13 mouse cellular contexts compared by ENCODE assay signal in genomic region chr7:122034348-122034747, GRCm38 (mm10). TPM values are rescaled to one million over a fixed set of nuclear protein-coding genes. Genes with fewer than 3 reads are reported as not detected.
DNase-seq lines count a peak whose midpoint lies in the region; ATAC-seq and TF ChIP-seq lines count a peak whose summit lies in the region.
"Had no signal": no experiment of that assay in that cellular context is flagged by ENCODE, and none has a peak within 500 bp of the region (broad histone marks: within the 10 kb centered on the region; RNA-seq: fewer than 3 reads in every experiment).

No protein-coding gene starts in this region.

- no peaks in the 10 kb centered on the region for H3K9me3 ChIP-seq in hindbrain, postnatal 0 days (ENCODE audit: low read length)
- H3K9me3 ChIP-seq in hindbrain, embryonic 12.5 days (replicated peaks), result no peaks in the 10 kb centered on the region
- H3K9me3 ChIP-seq in liver, postnatal 0 days (ENCODE audit: low read length), result no peaks in the 10 kb centered on the region
- no peaks in the 10 kb centered on the region for H3K9me3 ChIP-seq in liver, embryonic 12.5 days (replicated peaks)
- H3K9me3 ChIP-seq: embryonic facial prominence, embryonic 12.5 days; forebrain, embryonic 13.5 days; heart, embryonic 13.5 days had no signal

- TF ChIP-seq CTCF in hindbrain, postnatal 0 days (IDR thresholded peaks at IDR 0.05; ENCODE audit: low read depth), result peak; percentile 28; the same call in 1 of the 2 replicates
- peak; percentile 61 for TF ChIP-seq CTCF in liver, postnatal 0 days (IDR thresholded peaks at IDR 0.05; ENCODE audit: low read depth)
- TF ChIP-seq CTCF in small intestine, adult 2 months (IDR thresholded peaks at IDR 0.05; ENCODE audit: extremely low read depth, insufficient read length, insufficient replicate concordance, low read depth, low read length), result peak; percentile 40; the same call in 1 of the 2 replicates

- DNase-seq in hindbrain, postnatal 0 days (ENCODE audit: low spot score), result no peak
- no peak for DNase-seq in liver, postnatal 0 days
- no peak for DNase-seq in thymus, postnatal 14 days
- DNase-seq: cerebellum, adult 18-20 months; kidney, postnatal 25 days; left cerebral cortex, postnatal 4 days had no signal

- WGBS in hindbrain, postnatal 0 days, result 52% methylated on average over 2 of the region's 2 CpGs
- WGBS in hindbrain, embryonic 12.5 days, result 44% methylated on average over 2 of the region's 2 CpGs
- WGBS in liver, postnatal 0 days (ENCODE audit: insufficient replicate concordance), result 12% methylated on average over 2 of the region's 2 CpGs
- WGBS in liver, embryonic 12.5 days (ENCODE audit: insufficient replicate concordance), result 20% methylated on average over 2 of the region's 2 CpGs
- 13% methylated on average over 2 of the region's 2 CpGs for WGBS in small intestine, adult 2 months

- no peak overlapping the region for H3K9ac ChIP-seq in hindbrain, postnatal 0 days (replicated peaks; ENCODE audit: low read length)
- no peak overlapping the region for H3K9ac ChIP-seq in hindbrain, embryonic 12.5 days
- H3K9ac ChIP-seq in liver, postnatal 0 days (replicated peaks), result no peak overlapping the region
- H3K9ac ChIP-seq in liver, embryonic 12.5 days, result no peak overlapping the region
- H3K9ac ChIP-seq: embryonic facial prominence, embryonic 12.5 days; forebrain, embryonic 13.5 days; heart, embryonic 13.5 days had no signal

- no peak for TF ChIP-seq EP300 in liver, postnatal 0 days (IDR thresholded peaks at IDR 0.05; ENCODE audit: low read depth)

- H3K27me3 ChIP-seq in hindbrain, postnatal 0 days (ENCODE audit: insufficient read depth, low read length), result no peaks in the 10 kb centered on the region
- no peaks in the 10 kb centered on the region for H3K27me3 ChIP-seq in hindbrain, embryonic 12.5 days
- H3K27me3 ChIP-seq in liver, postnatal 0 days (ENCODE audit: insufficient read depth, low read length), result no peaks in the 10 kb centered on the region
- no peaks in the 10 kb centered on the region for H3K27me3 ChIP-seq in liver, embryonic 12.5 days (replicated peaks)
- H3K27me3 ChIP-seq in small intestine, adult 2 months (ENCODE audit: control insufficient read depth, insufficient read depth, low read length), result no peaks in the 10 kb centered on the region
- H3K27me3 ChIP-seq: embryonic facial prominence, embryonic 12.5 days; forebrain, embryonic 13.5 days; heart, embryonic 13.5 days had no signal

- H3K4me1 ChIP-seq in hindbrain, postnatal 0 days (ENCODE audit: insufficient read depth, low read length), result no peaks in the 10 kb centered on the region
- H3K4me1 ChIP-seq in hindbrain, embryonic 12.5 days, result no peaks in the 10 kb centered on the region
- H3K4me1 ChIP-seq in liver, postnatal 0 days (ENCODE audit: insufficient read depth), result no peaks in the 10 kb centered on the region
- no peaks in the 10 kb centered on the region; the same call in 1 of the 2 replicates for H3K4me1 ChIP-seq in liver, embryonic 12.5 days
- H3K4me1 ChIP-seq in small intestine, adult 2 months (ENCODE audit: control insufficient read depth, insufficient read depth, insufficient read length, low read length), result no peaks in the 10 kb centered on the region
- H3K4me1 ChIP-seq: embryonic facial prominence, embryonic 12.5 days; forebrain, embryonic 13.5 days; heart, embryonic 13.5 days had no signal

- no peak overlapping the region for H3K27ac ChIP-seq in hindbrain, postnatal 0 days
- no peak overlapping the region for H3K27ac ChIP-seq in hindbrain, embryonic 12.5 days
- H3K27ac ChIP-seq in liver, postnatal 0 days (ENCODE audit: low read depth), result no peak overlapping the region
- H3K27ac ChIP-seq in liver, embryonic 12.5 days, result no peak overlapping the region
- H3K27ac ChIP-seq in small intestine, adult 2 months (ENCODE audit: insufficient read depth, low read depth, low read length), result no peak overlapping the region
- H3K27ac ChIP-seq: embryonic facial prominence, embryonic 12.5 days; forebrain, embryonic 13.5 days; heart, embryonic 13.5 days had no signal

- no peak for TF ChIP-seq POLR2A in small intestine, adult 2 months (IDR thresholded peaks at IDR 0.05; ENCODE audit: low read depth, low read length)

- H3K36me3 ChIP-seq in hindbrain, postnatal 0 days (ENCODE audit: insufficient read depth, low read length), result no peaks in the 10 kb centered on the region; the same call in 1 of the 2 replicates
- peaks cover 18% of the 10 kb centered on the region for H3K36me3 ChIP-seq in hindbrain, embryonic 12.5 days
- H3K36me3 ChIP-seq in liver, postnatal 0 days (replicated peaks; ENCODE audit: insufficient read depth, low read length), result peaks cover 4% of the 10 kb centered on the region; the same call in 1 of the 2 replicates
- H3K36me3 ChIP-seq in liver, embryonic 12.5 days, result peaks cover 16% of the 10 kb centered on the region
- H3K36me3 ChIP-seq in small intestine, adult 2 months (ENCODE audit: control insufficient read depth, insufficient read depth, low read length), result peaks cover 10% of the 10 kb centered on the region; the same call in 1 of the 2 replicates

- no peak overlapping the region for H3K4me2 ChIP-seq in hindbrain, postnatal 0 days (ENCODE audit: low read depth, low read length)
- H3K4me2 ChIP-seq in hindbrain, embryonic 12.5 days (replicated peaks), result no peak overlapping the region
- H3K4me2 ChIP-seq in liver, postnatal 0 days (ENCODE audit: low read depth, low read length), result no peak overlapping the region
- no peak overlapping the region for H3K4me2 ChIP-seq in liver, embryonic 12.5 days
- H3K4me2 ChIP-seq: embryonic facial prominence, embryonic 12.5 days; forebrain, embryonic 13.5 days; heart, embryonic 13.5 days had no signal

- no peak for ATAC-seq in hindbrain, postnatal 0 days
- no peak for ATAC-seq in hindbrain, embryonic 12.5 days (ENCODE audit: low FRiP score)
- no peak for ATAC-seq in liver, postnatal 0 days
- no peak for ATAC-seq in liver, embryonic 12.5 days
- ATAC-seq in common myeloid progenitor, adult 5-6 weeks (replicated peaks; ENCODE audit: low read depth, poor library complexity, severe bottlenecking), result peak; percentile 94
- ATAC-seq: forebrain, embryonic 13.5 days had no signal

- H3K4me3 ChIP-seq in hindbrain, postnatal 0 days (ENCODE audit: low read length), result no peak overlapping the region
- no peak overlapping the region for H3K4me3 ChIP-seq in hindbrain, embryonic 12.5 days
- H3K4me3 ChIP-seq in liver, postnatal 0 days (ENCODE audit: low read depth, low read length), result no peak overlapping the region
- no peak overlapping the region for H3K4me3 ChIP-seq in liver, embryonic 12.5 days
- H3K4me3 ChIP-seq in small intestine, adult 2 months (ENCODE audit: low read depth, low read length), result no peak overlapping the region
- H3K4me3 ChIP-seq: embryonic facial prominence, embryonic 12.5 days; forebrain, embryonic 13.5 days; heart, embryonic 13.5 days had no signal

RNA-seq across cellular contexts. Expression of gene Gga2, which starts 13.3 kb away (rescaled TPM):
- total RNA-seq in hindbrain, postnatal 0 days (2014; rRNA removed), result 24.3 and 37.5 TPM in 2 replicates
- polyA plus RNA-seq in hindbrain, postnatal 0 days (2015; fragmentation: Nextera tagmentation; extraction: Ambion mirVana), result 21.4 and 21.5 TPM in 2 replicates
- 81.6 and 87.7 TPM in 2 replicates for polyA plus RNA-seq in hindbrain, embryonic 12.5 days (2016; fragmentation: Nextera tagmentation; extraction: Ambion mirVana)
- 9.7 and 10.1 TPM in 2 replicates for polyA plus RNA-seq in liver, postnatal 0 days (2015; fragmentation: Nextera tagmentation; extraction: Ambion mirVana)
- polyA plus RNA-seq in liver, embryonic 12.5 days (2016; fragmentation: Nextera tagmentation; extraction: Ambion mirVana), result 65.3 and 68.4 TPM in 2 replicates
- total RNA-seq in common myeloid progenitor, adult 5-6 weeks (2017), result 15.4 and 16.4 TPM in 2 replicates
- 16.0 and 17.4 TPM in 2 replicates for polyA plus RNA-seq in small intestine, adult 2 months (2012; rRNA removed)

RNA-seq across cellular contexts. Expression of gene Ubfd1, which starts 32.6 kb away (rescaled TPM):
- 127 and 130 TPM in 2 replicates for total RNA-seq in hindbrain, postnatal 0 days (2014; rRNA removed)
- polyA plus RNA-seq in hindbrain, postnatal 0 days (2015; fragmentation: Nextera tagmentation; extraction: Ambion mirVana), result 59.0 and 60.7 TPM in 2 replicates
- polyA plus RNA-seq in hindbrain, embryonic 12.5 days (2016; fragmentation: Nextera tagmentation; extraction: Ambion mirVana), result 97.3 and 105 TPM in 2 replicates
- polyA plus RNA-seq in liver, postnatal 0 days (2015; fragmentation: Nextera tagmentation; extraction: Ambion mirVana), result 10.9 and 11.0 TPM in 2 replicates
- polyA plus RNA-seq in liver, embryonic 12.5 days (2016; fragmentation: Nextera tagmentation; extraction: Ambion mirVana), result 38.3 and 41.1 TPM in 2 replicates
- total RNA-seq in common myeloid progenitor, adult 5-6 weeks (2017), result 31.3 and 38.4 TPM in 2 replicates
- polyA plus RNA-seq in small intestine, adult 2 months (2012; rRNA removed), result 15.9 and 19.3 TPM in 2 replicates

RNA-seq across cellular contexts. Expression of gene Ears2, which starts 32.7 kb away (rescaled TPM):
- 14.5 and 22.0 TPM in 2 replicates for total RNA-seq in hindbrain, postnatal 0 days (2014; rRNA removed)
- polyA plus RNA-seq in hindbrain, postnatal 0 days (2015; fragmentation: Nextera tagmentation; extraction: Ambion mirVana), result 7.9 and 8.4 TPM in 2 replicates
- polyA plus RNA-seq in hindbrain, embryonic 12.5 days (2016; fragmentation: Nextera tagmentation; extraction: Ambion mirVana), result 12.7 and 13.5 TPM in 2 replicates
- polyA plus RNA-seq in liver, postnatal 0 days (2015; fragmentation: Nextera tagmentation; extraction: Ambion mirVana), result 8.3 TPM in 2 replicates
- 10.3 and 10.8 TPM in 2 replicates for polyA plus RNA-seq in liver, embryonic 12.5 days (2016; fragmentation: Nextera tagmentation; extraction: Ambion mirVana)
- total RNA-seq in common myeloid progenitor, adult 5-6 weeks (2017), result 5.1 and 9.6 TPM in 2 replicates
- 4.9 and 7.4 TPM in 2 replicates for polyA plus RNA-seq in small intestine, adult 2 months (2012; rRNA removed)

RNA-seq across cellular contexts. Expression of gene Cog7, which starts 52.8 kb away (rescaled TPM):
- 38.1 and 39.0 TPM in 2 replicates for total RNA-seq in hindbrain, postnatal 0 days (2014; rRNA removed)
- polyA plus RNA-seq in hindbrain, postnatal 0 days (2015; fragmentation: Nextera tagmentation; extraction: Ambion mirVana), result 32.2 and 34.2 TPM in 2 replicates
- polyA plus RNA-seq in hindbrain, embryonic 12.5 days (2016; fragmentation: Nextera tagmentation; extraction: Ambion mirVana), result 21.1 and 22.4 TPM in 2 replicates
- polyA plus RNA-seq in liver, postnatal 0 days (2015; fragmentation: Nextera tagmentation; extraction: Ambion mirVana), result 4.2 and 5.4 TPM in 2 replicates
- 15.1 and 16.7 TPM in 2 replicates for polyA plus RNA-seq in liver, embryonic 12.5 days (2016; fragmentation: Nextera tagmentation; extraction: Ambion mirVana)
- 8.9 and 14.0 TPM in 2 replicates for total RNA-seq in common myeloid progenitor, adult 5-6 weeks (2017)
- polyA plus RNA-seq in small intestine, adult 2 months (2012; rRNA removed), result 11.7 and 20.2 TPM in 2 replicates
